Mouse (Mus musculus) neural tube, embryonic 12.5 days (tissue): ENCODE measurements at regions not wholly inside any gene's neighbourhood (a gene's known extent, or its start where the extent isn't known, plus 50 kb on each side); places are given as distances from the start of the nearest gene placed in this dataset.

Experiments
- ATAC-seq: fragments of 200-750 bp; cut with Nextera tagmentation; 2 replicates; pipeline ENCODE4 v1.8.0; 2017; ENCODE audit warnings: low read depth, mild to moderate bottlenecking, moderate TSS enrichment, moderate library complexity; ENCODE audit not compliant: low FRiP score
- H3K27ac ChIP-seq: fragments of 300-500 bp; sonication (generic); 2 replicates; pipeline ENCODE4 v1.5.1; 2016
- H3K27me3 ChIP-seq: fragments of 300-500 bp; sonication (generic); replicated peaks from 2 replicates; pipeline ENCODE4 v1.6.1; 2016; ENCODE audit warnings: mild to moderate bottlenecking
- H3K36me3 ChIP-seq: fragments of 300-500 bp; sonication (generic); 2 replicates; pipeline ENCODE4 v1.6.1; 2016; ENCODE audit warnings: mild to moderate bottlenecking
- H3K4me1 ChIP-seq: fragments of 300-500 bp; sonication (generic); 2 replicates; pipeline ENCODE4 v1.6.1; 2016
- H3K4me2 ChIP-seq: fragments of 300-500 bp; sonication (generic); replicated peaks from 2 replicates; pipeline ENCODE4 v1.6.1; 2016; ENCODE audit warnings: mild to moderate bottlenecking
- H3K4me3 ChIP-seq: fragments of 300-500 bp; sonication (generic); 2 replicates; pipeline ENCODE4 v1.5.1; 2016
- H3K9ac ChIP-seq: fragments of 300-500 bp; sonication (generic); 2 replicates; pipeline ENCODE4 v1.6.1; 2016; ENCODE audit warnings: mild to moderate bottlenecking
- H3K9me3 ChIP-seq: fragments of 300-500 bp; sonication (generic); 2 replicates; pipeline ENCODE4 v1.6.1; 2016; ENCODE audit warnings: mild to moderate bottlenecking
- WGBS: fragments of 180-500 bp; shearing (Covaris S2); methylation state at CpG from one replicate; pipeline ENCODE4 v1.1.7; 2016; 5-methylcytosine and 5-hydroxymethylcytosine counted together

GRCm38 (mm10) chr11:20934191-20935062 is 103.6 kb upstream of the Lgalsl start:
- no peak overlapping the region for H3K4me2 ChIP-seq
- WGBS = 46% methylated on average over 2 of the region's 2 CpGs
- H3K9me3 ChIP-seq = no peaks in the 10 kb centered on the region
- H3K27me3 ChIP-seq = no peaks in the 10 kb centered on the region
- no peak overlapping the region for H3K9ac ChIP-seq
- no peak overlapping the region for H3K4me3 ChIP-seq
- no peaks in the 10 kb centered on the region for H3K4me1 ChIP-seq
- H3K36me3 ChIP-seq = no peaks in the 10 kb centered on the region
- no peak for ATAC-seq
- H3K27ac ChIP-seq = no peak overlapping the region

GRCm38 (mm10) chr11:20935063-20935370 is 104.2 kb upstream of the Lgalsl start:
- no peak overlapping the region for H3K4me3 ChIP-seq
- H3K36me3 ChIP-seq = no peaks in the 10 kb centered on the region
- H3K9me3 ChIP-seq = no peaks in the 10 kb centered on the region
- no peak overlapping the region for H3K27ac ChIP-seq
- no peak overlapping the region for H3K9ac ChIP-seq
- ATAC-seq = no peak
- H3K4me2 ChIP-seq = no peak overlapping the region
- no peaks in the 10 kb centered on the region for H3K27me3 ChIP-seq
- no peaks in the 10 kb centered on the region for H3K4me1 ChIP-seq

- no peak for ATAC-seq
- WGBS = 83% methylated on average over 2 of the region's 2 CpGs
- no peak overlapping the region for H3K4me3 ChIP-seq
- no peak overlapping the region for H3K9ac ChIP-seq
- H3K27ac ChIP-seq = no peak overlapping the region
- H3K27me3 ChIP-seq = no peaks in the 10 kb centered on the region
- H3K4me1 ChIP-seq = no peaks in the 10 kb centered on the region
- no peak overlapping the region for H3K4me2 ChIP-seq
- H3K9me3 ChIP-seq = no peaks in the 10 kb centered on the region
- H3K36me3 ChIP-seq = no peaks in the 10 kb centered on the region
Observed at GRCm38 (mm10) chr11:20935910-20936309, 105.1 kb upstream of the Lgalsl start.

GRCm38 (mm10) chr11:20936996-20937395 is 106.1 kb upstream of the Lgalsl start:
- H3K27me3 ChIP-seq = no peaks in the 10 kb centered on the region
- no peak overlapping the region for H3K27ac ChIP-seq
- no peak overlapping the region for H3K4me3 ChIP-seq
- WGBS = 92% methylated on average over 1 of the region's 1 CpGs
- ATAC-seq = no peak
- H3K4me2 ChIP-seq = no peak overlapping the region
- H3K9me3 ChIP-seq = no peaks in the 10 kb centered on the region
- no peaks in the 10 kb centered on the region for H3K36me3 ChIP-seq
- H3K4me1 ChIP-seq = no peaks in the 10 kb centered on the region
- H3K9ac ChIP-seq = no peak overlapping the region

GRCm38 (mm10) chr11:20937942-20938341 is 107.1 kb upstream of the Lgalsl start:
- WGBS = 96% methylated on average over 4 of the region's 4 CpGs
- H3K36me3 ChIP-seq = no peaks in the 10 kb centered on the region
- H3K27me3 ChIP-seq = no peaks in the 10 kb centered on the region
- H3K9me3 ChIP-seq = no peaks in the 10 kb centered on the region
- no peak overlapping the region for H3K4me2 ChIP-seq
- no peak overlapping the region for H3K9ac ChIP-seq
- H3K27ac ChIP-seq = no peak overlapping the region
- no peaks in the 10 kb centered on the region for H3K4me1 ChIP-seq
- ATAC-seq = no peak
- H3K4me3 ChIP-seq = no peak overlapping the region

GRCm38 (mm10) chr11:20939644-20940043 is 108.8 kb upstream of the Lgalsl start:
- Histone ChIP-seq H3K27me3 (no peaks in the 10 kb centered on the region), H3K36me3 (no peaks in the 10 kb centered on the region), H3K4me3 (no peak overlapping the region), H3K27ac (no peak overlapping the region), H3K9me3 (no peaks in the 10 kb centered on the region), H3K4me1 (no peaks in the 10 kb centered on the region), H3K4me2 (no peak overlapping the region), H3K9ac (no peak overlapping the region)
- ATAC-seq = no peak
- 90% methylated on average over 4 of the region's 4 CpGs for WGBS

GRCm38 (mm10) chr11:20941546-20941945 is 110.7 kb upstream of the Lgalsl start:
- 48% methylated on average over 4 of the region's 4 CpGs for WGBS
- H3K36me3 ChIP-seq = no peaks in the 10 kb centered on the region
- no peak overlapping the region for H3K27ac ChIP-seq
- no peaks in the 10 kb centered on the region for H3K9me3 ChIP-seq
- H3K27me3 ChIP-seq = no peaks in the 10 kb centered on the region
- no peaks in the 10 kb centered on the region for H3K4me1 ChIP-seq
- H3K4me2 ChIP-seq = no peak overlapping the region
- no peak overlapping the region for H3K9ac ChIP-seq
- ATAC-seq = no peak
- H3K4me3 ChIP-seq = no peak overlapping the region

GRCm38 (mm10) chr11:20955561-20955960 is 124.7 kb upstream of the Lgalsl start:
- H3K4me1 ChIP-seq = no peaks in the 10 kb centered on the region
- WGBS = 78% methylated on average over 8 of the region's 8 CpGs
- H3K4me2 ChIP-seq = no peak overlapping the region
- H3K36me3 ChIP-seq = no peaks in the 10 kb centered on the region
- H3K9me3 ChIP-seq = no peaks in the 10 kb centered on the region
- H3K27ac ChIP-seq = no peak overlapping the region
- H3K4me3 ChIP-seq = no peak overlapping the region
- H3K9ac ChIP-seq = no peak overlapping the region
- no peak for ATAC-seq
- no peaks in the 10 kb centered on the region; the same call in 1 of the 2 replicates for H3K27me3 ChIP-seq

- WGBS = 70% methylated on average over 2 of the region's 2 CpGs
- ATAC-seq = no peak
- no peak overlapping the region for H3K9ac ChIP-seq
Observed at GRCm38 (mm10) chr11:20957766-20958165, 126.9 kb upstream of the Lgalsl start.

GRCm38 (mm10) chr11:20958233-20958632 is 127.4 kb upstream of the Lgalsl start:
- no peaks in the 10 kb centered on the region for H3K4me1 ChIP-seq
- no peaks in the 10 kb centered on the region for H3K9me3 ChIP-seq
- no peak overlapping the region for H3K4me3 ChIP-seq
- WGBS = 32% methylated on average over 5 of the region's 5 CpGs
- no peaks in the 10 kb centered on the region for H3K36me3 ChIP-seq
- no peak overlapping the region for H3K9ac ChIP-seq
- no peak overlapping the region for H3K27ac ChIP-seq
- no peak for ATAC-seq
- no peaks in the 10 kb centered on the region; the same call in 1 of the 2 replicates for H3K27me3 ChIP-seq
- no peak overlapping the region for H3K4me2 ChIP-seq

More at GRCm38 (mm10) chr11:20957766-20958165, 126.9 kb upstream of the Lgalsl start:
- Histone ChIP-seq H3K4me3 (no peak overlapping the region), H3K27me3 (no peaks in the 10 kb centered on the region; the same call in 1 of the 2 replicates), H3K4me1 (no peaks in the 10 kb centered on the region), H3K4me2 (no peak overlapping the region), H3K27ac (no peak overlapping the region), H3K9me3 (no peaks in the 10 kb centered on the region), H3K36me3 (no peaks in the 10 kb centered on the region)

GRCm38 (mm10) chr11:20960066-20960465 is 129.2 kb upstream of the Lgalsl start:
- H3K27me3 ChIP-seq = no peaks in the 10 kb centered on the region; the same call in 1 of the 2 replicates
- WGBS = 64% methylated on average over 2 of the region's 2 CpGs

GRCm38 (mm10) chr11:20960750-20961149 is 129.9 kb upstream of the Lgalsl start:
- Histone ChIP-seq H3K9me3 (no peaks in the 10 kb centered on the region), H3K4me2 (no peak overlapping the region), H3K4me1 (no peaks in the 10 kb centered on the region), H3K36me3 (no peaks in the 10 kb centered on the region), H3K27me3 (no peaks in the 10 kb centered on the region; the same call in 1 of the 2 replicates), H3K9ac (no peak overlapping the region), H3K27ac (no peak overlapping the region), H3K4me3 (no peak overlapping the region)
- ATAC-seq = no peak
- WGBS = 65% methylated on average over 5 of the region's 5 CpGs

More at GRCm38 (mm10) chr11:20960066-20960465, 129.2 kb upstream of the Lgalsl start:
- ATAC-seq = no peak
- Histone ChIP-seq H3K4me1 (no peaks in the 10 kb centered on the region), H3K36me3 (no peaks in the 10 kb centered on the region), H3K9ac (no peak overlapping the region), H3K4me3 (no peak overlapping the region), H3K9me3 (no peaks in the 10 kb centered on the region), H3K27ac (no peak overlapping the region), H3K4me2 (no peak overlapping the region)

- H3K9ac ChIP-seq = no peak overlapping the region
- no peaks in the 10 kb centered on the region for H3K9me3 ChIP-seq
- ATAC-seq = no peak
- no peaks in the 10 kb centered on the region for H3K4me1 ChIP-seq
- no peak overlapping the region for H3K4me3 ChIP-seq
- WGBS = 86% methylated on average over 2 of the region's 2 CpGs
- H3K27ac ChIP-seq = no peak overlapping the region
- no peaks in the 10 kb centered on the region for H3K36me3 ChIP-seq
- H3K4me2 ChIP-seq = no peak overlapping the region
- no peaks in the 10 kb centered on the region for H3K27me3 ChIP-seq
Observed at GRCm38 (mm10) chr11:20961626-20962025, 129.5 kb upstream of the Peli1 start.
